Mouse (Mus musculus): Measurements from ENCODE around the gene Mok.

DNA sequence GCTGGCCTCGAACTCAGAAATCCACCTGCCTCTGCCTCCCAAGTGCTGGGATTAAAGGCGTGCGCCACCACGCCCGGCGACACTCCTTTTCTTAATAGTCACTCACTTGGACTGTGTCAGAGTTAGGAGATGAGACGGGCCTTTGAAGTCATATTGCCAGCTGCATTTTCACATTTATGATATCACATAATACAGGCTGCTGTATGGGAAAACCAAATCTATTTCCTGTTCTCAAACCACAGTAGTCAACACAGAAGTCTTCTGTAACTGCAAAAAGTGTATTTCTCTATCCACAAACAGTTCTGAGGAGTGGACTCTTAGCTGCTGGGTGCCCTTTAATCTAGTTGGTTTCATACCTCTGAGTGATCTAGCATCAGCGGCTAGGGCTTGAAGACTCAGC, 81.8 kb downstream of the Mok start:
- TF ChIP-seq CTCF (IDR thresholded peaks at IDR 0.05; ENCODE audit: extremely low read depth, insufficient read depth, low read length) (no peak), POLR2A (IDR thresholded peaks at IDR 0.05; ENCODE audit: extremely low read depth, insufficient read depth, low read length) (no peak)

Measured in cortical plate, adult 2 months (tissue).